8 mouse cellular contexts compared by ENCODE assay signal in genomic region chr4:40947565-40948159, GRCm38 (mm10). TPM values are rescaled to one million over a fixed set of nuclear protein-coding genes. Genes with fewer than 3 reads are reported as not detected.
DNase-seq lines count a peak whose midpoint lies in the region; ATAC-seq and TF ChIP-seq lines count a peak whose summit lies in the region.

No protein-coding gene starts in this region.

- peak overlapping the region; percentile 93 for H3K9ac ChIP-seq in heart, embryonic 14.5 days (ENCODE audit: low read length)
- H3K9ac ChIP-seq in limb, embryonic 14.5 days (ENCODE audit: low read depth, low read length, severe bottlenecking), result peak overlapping the region; percentile 91
- peak overlapping the region; percentile 94 for H3K9ac ChIP-seq in neural tube, embryonic 13.5 days

- H3K4me2 ChIP-seq in heart, embryonic 14.5 days (ENCODE audit: low read length), result peak overlapping the region; percentile 82
- peak overlapping the region; percentile 76 for H3K4me2 ChIP-seq in limb, embryonic 14.5 days (replicated peaks; ENCODE audit: low read depth, low read length, severe bottlenecking)
- peak overlapping the region; percentile 81 for H3K4me2 ChIP-seq in neural tube, embryonic 13.5 days

- H3K27ac ChIP-seq in heart, embryonic 14.5 days (replicated peaks in 1 of 2; ENCODE audit: control insufficient read depth in 1 of 2, insufficient read depth in 1 of 2, low read depth in 2 of 2, low read length in 2 of 2), result peak overlapping the region; percentile 73 to 89
- peak overlapping the region; percentile 81 for H3K27ac ChIP-seq in limb, embryonic 14.5 days (replicated peaks; ENCODE audit: low read depth, low read length)
- H3K27ac ChIP-seq in neural tube, embryonic 13.5 days (replicated peaks), result peak overlapping the region; percentile 92

- peaks cover 2 to 24% of the 10 kb centered on the region in 2 experiments; a peak in 3 of 4 replicates for H3K4me1 ChIP-seq in heart, embryonic 14.5 days (ENCODE audit: control insufficient read depth in 2 of 2, insufficient read depth in 2 of 2, low read length in 2 of 2)
- peaks cover 43% of the 10 kb centered on the region for H3K4me1 ChIP-seq in E14TG2a.4 (replicated peaks; ENCODE audit: low read depth, low read length)
- H3K4me1 ChIP-seq in limb, embryonic 14.5 days (ENCODE audit: control insufficient read depth, insufficient read depth, low read length), result peaks cover 13% of the 10 kb centered on the region
- H3K4me1 ChIP-seq in neural tube, embryonic 13.5 days (replicated peaks), result peaks cover 35% of the 10 kb centered on the region

- intact Hi-C loops in gastrocnemius, postnatal 14 days (cut with DNase I; ENCODE audit: low total_unique reads), result loop anchor here (2.0 kb wide), 1 partner anchor 23 kb away; the partner anchor contains the start of gene Nfx1

- under 1% methylated on average over 40 of the region's 40 CpGs for WGBS in heart, embryonic 14.5 days
- WGBS in limb, embryonic 14.5 days, result under 1% methylated on average over 38 of the region's 40 CpGs
- under 1% methylated on average over 40 of the region's 40 CpGs for whole genome bisulfite sequencing in neural tube, embryonic 13.5 days

- TF ChIP-seq CTCF in E14TG2a.4 (conservative IDR thresholded peaks at IDR 0.05; ENCODE audit: low read length), result no peak

- peak overlapping the region; percentile 69 to 87 for H3K4me3 ChIP-seq in heart, embryonic 14.5 days (ENCODE audit: control insufficient read depth in 1 of 2, insufficient read depth in 1 of 2, low read depth in 1 of 2, low read length in 2 of 2)
- peak overlapping the region; percentile 97 for H3K4me3 ChIP-seq in E14TG2a.4 (replicated peaks; ENCODE audit: low read length)
- H3K4me3 ChIP-seq in limb, embryonic 14.5 days (replicated peaks; ENCODE audit: low read length), result peak overlapping the region; percentile 92
- peak overlapping the region; percentile 93 for H3K4me3 ChIP-seq in neural tube, embryonic 13.5 days

- DNase-seq in heart, adult 9 months (ENCODE audit: low spot score in 2 of 2), result no peak
- DNase-seq in limb, embryonic 14.5 days (ENCODE audit: low spot score), result peak; percentile 14
- no peak for DNase-seq in right cerebral cortex, postnatal 4 days
- DNase-seq in gastrocnemius, postnatal 14 days, result no peak

- ATAC-seq in heart, embryonic 14.5 days (ENCODE audit: insufficient number of reproducible peaks, insufficient read depth, low FRiP score, low read depth), result peak; percentile 19; the same call in 1 of the 2 replicates
- ATAC-seq in erythroblast, adult 5-6 weeks (replicated peaks; ENCODE audit: low FRiP score, poor library complexity, severe bottlenecking), result peak; percentile 57
- peak; percentile 73 for ATAC-seq in limb, embryonic 14.5 days (ENCODE audit: low FRiP score, low read depth)
- ATAC-seq in neural tube, embryonic 13.5 days (ENCODE audit: low read depth), result peak; percentile 87

- H3K9me3 ChIP-seq in heart, embryonic 14.5 days (ENCODE audit: control insufficient read depth, low read length), result no peaks in the 10 kb centered on the region
- no peaks in the 10 kb centered on the region for H3K9me3 ChIP-seq in E14TG2a.4 (ENCODE audit: low read length)
- H3K9me3 ChIP-seq in limb, embryonic 14.5 days (ENCODE audit: control insufficient read depth, low read length), result no peaks in the 10 kb centered on the region
- no peaks in the 10 kb centered on the region for H3K9me3 ChIP-seq in neural tube, embryonic 13.5 days

- H3K27me3 ChIP-seq in heart, embryonic 14.5 days (ENCODE audit: control insufficient read depth, insufficient read depth, low read length), result no peaks in the 10 kb centered on the region
- no peaks in the 10 kb centered on the region for H3K27me3 ChIP-seq in E14TG2a.4 (ENCODE audit: insufficient read depth, low read length)
- H3K27me3 ChIP-seq in limb, embryonic 14.5 days (ENCODE audit: control insufficient read depth, insufficient read depth, low read length), result no peaks in the 10 kb centered on the region
- no peaks in the 10 kb centered on the region for H3K27me3 ChIP-seq in neural tube, embryonic 13.5 days

- TF ChIP-seq POLR2A in limb, embryonic 14.5 days (IDR thresholded peaks at IDR 0.05; ENCODE audit: borderline replicate concordance, extremely low read depth, insufficient read depth, insufficient read length), result no peak

- H3K36me3 ChIP-seq in heart, embryonic 14.5 days (ENCODE audit: control insufficient read depth, insufficient read depth, low read length), result peaks cover 58% of the 10 kb centered on the region
- peaks cover 69% of the 10 kb centered on the region for H3K36me3 ChIP-seq in E14TG2a.4 (ENCODE audit: insufficient read depth, low read length)
- H3K36me3 ChIP-seq in limb, embryonic 14.5 days (ENCODE audit: control insufficient read depth, insufficient read depth, low read length), result peaks cover 53% of the 10 kb centered on the region
- peaks cover 57% of the 10 kb centered on the region for H3K36me3 ChIP-seq in neural tube, embryonic 13.5 days

RNA-seq across cellular contexts. Expression of gene Bag1, which starts 0.4 kb away (rescaled TPM):
- polyA plus RNA-seq in heart, embryonic 14.5 days (2014; fragmentation: Nextera tagmentation; extraction: Ambion mirVana), result 199 and 211 TPM in 2 replicates
- 28.2 and 33.2 TPM in 2 replicates for total RNA-seq in erythroblast, adult 5-6 weeks (2015; ENCODE audit: low replicate concordance)
- 126 and 129 TPM in 2 replicates for total RNA-seq in erythroblast, adult 5-6 weeks (2017; ENCODE audit: low replicate concordance)
- polyA plus RNA-seq in limb, embryonic 14.5 days (2012; rRNA removed), result 74.4 and 109 TPM in 2 replicates
- 249 and 252 TPM in 2 replicates for polyA plus RNA-seq in limb, embryonic 14.5 days (2014; fragmentation: Nextera tagmentation; extraction: Ambion mirVana)
- 233 and 247 TPM in 2 replicates for polyA plus RNA-seq in neural tube, embryonic 13.5 days (2015; fragmentation: Nextera tagmentation; extraction: Ambion mirVana)
- total RNA-seq in gastrocnemius, postnatal 14 days (2021), result 100 to 1,000 TPM; 147 to 150 TPM

RNA-seq across cellular contexts. Expression of gene Chmp5, which starts 0.5 kb away (rescaled TPM):
- 74.7 and 82.9 TPM in 2 replicates for polyA plus RNA-seq in heart, embryonic 14.5 days (2014; fragmentation: Nextera tagmentation; extraction: Ambion mirVana)
- 26.5 and 36.4 TPM in 2 replicates for total RNA-seq in erythroblast, adult 5-6 weeks (2015; ENCODE audit: low replicate concordance)
- 42.0 and 56.2 TPM in 2 replicates for total RNA-seq in erythroblast, adult 5-6 weeks (2017; ENCODE audit: low replicate concordance)
- polyA plus RNA-seq in limb, embryonic 14.5 days (2012; rRNA removed), result 48.0 and 76.2 TPM in 2 replicates
- 101 and 102 TPM in 2 replicates for polyA plus RNA-seq in limb, embryonic 14.5 days (2014; fragmentation: Nextera tagmentation; extraction: Ambion mirVana)
- polyA plus RNA-seq in neural tube, embryonic 13.5 days (2015; fragmentation: Nextera tagmentation; extraction: Ambion mirVana), result 184 and 197 TPM in 2 replicates
- 10 to 100 TPM; 26.7 to 27.9 TPM for total RNA-seq in gastrocnemius, postnatal 14 days (2021)

RNA-seq across cellular contexts. Expression of gene Nfx1, which starts 23.0 kb away (rescaled TPM):
- 56.1 and 59.0 TPM in 2 replicates for polyA plus RNA-seq in heart, embryonic 14.5 days (2014; fragmentation: Nextera tagmentation; extraction: Ambion mirVana)
- total RNA-seq in erythroblast, adult 5-6 weeks (2015; ENCODE audit: low replicate concordance), result 8.8 and 11.3 TPM in 2 replicates
- total RNA-seq in erythroblast, adult 5-6 weeks (2017; ENCODE audit: low replicate concordance), result 19.3 and 22.7 TPM in 2 replicates
- 88.7 and 91.4 TPM in 2 replicates for polyA plus RNA-seq in limb, embryonic 14.5 days (2012; rRNA removed)
- 88.8 and 96.1 TPM in 2 replicates for polyA plus RNA-seq in limb, embryonic 14.5 days (2014; fragmentation: Nextera tagmentation; extraction: Ambion mirVana)
- polyA plus RNA-seq in neural tube, embryonic 13.5 days (2015; fragmentation: Nextera tagmentation; extraction: Ambion mirVana), result 93.2 and 103 TPM in 2 replicates
- total RNA-seq in gastrocnemius, postnatal 14 days (2021), result 10 to 100 TPM; 18.3 to 18.9 TPM

RNA-seq across cellular contexts. Expression of gene Spink4, which starts 27.8 kb away (rescaled TPM):
- polyA plus RNA-seq in heart, embryonic 14.5 days (2014; fragmentation: Nextera tagmentation; extraction: Ambion mirVana), result 7.6 and 12.1 TPM in 2 replicates
- not detected in 2 replicates for total RNA-seq in erythroblast, adult 5-6 weeks (2015; ENCODE audit: low replicate concordance)
- not detected in 2 replicates for total RNA-seq in erythroblast, adult 5-6 weeks (2017; ENCODE audit: low replicate concordance)
- polyA plus RNA-seq in limb, embryonic 14.5 days (2012; rRNA removed), result 0.49 and 1.4 TPM in 2 replicates
- polyA plus RNA-seq in limb, embryonic 14.5 days (2014; fragmentation: Nextera tagmentation; extraction: Ambion mirVana), result not detected in 2 replicates
- polyA plus RNA-seq in neural tube, embryonic 13.5 days (2015; fragmentation: Nextera tagmentation; extraction: Ambion mirVana), result not detected in 2 replicates
- not detected for total RNA-seq in gastrocnemius, postnatal 14 days (2021)

Comparison
In these comparisons a context has a peak if more than half of its experiments do, and no peak if none do; other contexts are left out.
1. ATAC-seq: peak in every context shown above with its lines; median percentile 87 in neural tube, embryonic 13.5 days; 73 in limb, embryonic 14.5 days; 57 in erythroblast, adult 5-6 weeks; 19 in heart, embryonic 14.5 days.